15 mouse cellular contexts compared by ENCODE assay signal in the genomic region with DNA sequence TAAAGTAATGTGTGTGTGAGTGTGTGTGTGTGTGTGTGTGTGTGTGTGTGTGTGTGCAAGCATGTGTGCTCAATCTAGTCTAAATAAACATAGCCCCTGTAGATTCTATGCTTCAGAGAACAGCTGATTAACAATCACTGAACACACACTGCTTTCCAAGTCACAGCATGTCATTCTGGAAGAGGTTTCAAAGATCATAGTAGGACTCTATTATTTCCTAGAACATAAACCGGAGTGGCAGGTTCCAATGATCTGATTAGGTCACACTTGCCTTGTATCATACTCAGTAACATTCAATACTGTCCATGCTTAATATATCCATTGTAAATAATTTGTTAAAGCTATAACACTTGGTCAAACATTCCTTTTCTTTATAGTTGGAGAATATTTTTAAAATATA. TPM values are rescaled to one million over a fixed set of nuclear protein-coding genes. Genes with fewer than 3 reads are reported as not detected.
DNase-seq lines count a peak whose midpoint lies in the region; ATAC-seq and TF ChIP-seq lines count a peak whose summit lies in the region.
"Had no signal": no experiment of that assay in that cellular context is flagged by ENCODE, and none has a peak within 500 bp of the region (broad histone marks: within the 10 kb centered on the region; RNA-seq: fewer than 3 reads in every experiment).

No protein-coding gene starts in this region.

- 82% methylated on average over 1 of the region's 1 CpGs for WGBS in heart, embryonic 13.5 days
- 55% methylated on average over 1 of the region's 1 CpGs for WGBS in hindbrain, postnatal 0 days
- 61% methylated on average over 1 of the region's 1 CpGs for WGBS in hindbrain, embryonic 14.5 days
- WGBS in intestine, embryonic 16.5 days: 70% methylated on average over 1 of the region's 1 CpGs

- H3K27ac ChIP-seq in heart, embryonic 13.5 days (replicated peaks): peak overlapping the region; percentile 56; the same call in 1 of the 2 replicates
- no peak overlapping the region for H3K27ac ChIP-seq in hindbrain, postnatal 0 days
- H3K27ac ChIP-seq in hindbrain, embryonic 14.5 days: no peak overlapping the region
- H3K27ac ChIP-seq in intestine, embryonic 16.5 days (ENCODE audit: low read length): no peak overlapping the region
- H3K27ac ChIP-seq: embryonic facial prominence, embryonic 13.5 days; forebrain, embryonic 12.5 days had no signal

- H3K4me1 ChIP-seq in heart, embryonic 13.5 days: peaks cover 26% of the 10 kb centered on the region
- H3K4me1 ChIP-seq in hindbrain, postnatal 0 days (ENCODE audit: insufficient read depth, low read length): no peaks in the 10 kb centered on the region
- no peaks in the 10 kb centered on the region for H3K4me1 ChIP-seq in hindbrain, embryonic 14.5 days (replicated peaks; ENCODE audit: control insufficient read depth, insufficient read depth, low read length)
- no peaks in the 10 kb centered on the region for H3K4me1 ChIP-seq in intestine, embryonic 16.5 days (ENCODE audit: control insufficient read depth, insufficient read depth, low read length)
- H3K4me1 ChIP-seq: embryonic facial prominence, embryonic 13.5 days; forebrain, embryonic 12.5 days had no signal

- H3K27me3 ChIP-seq in heart, embryonic 13.5 days (replicated peaks): no peaks in the 10 kb centered on the region
- H3K27me3 ChIP-seq in hindbrain, postnatal 0 days (ENCODE audit: insufficient read depth, low read length): no peaks in the 10 kb centered on the region
- no peaks in the 10 kb centered on the region for H3K27me3 ChIP-seq in hindbrain, embryonic 14.5 days (ENCODE audit: control insufficient read depth, insufficient read depth, low read length)
- H3K27me3 ChIP-seq in intestine, embryonic 16.5 days (replicated peaks; ENCODE audit: control insufficient read depth, insufficient read depth, low read length): no peaks in the 10 kb centered on the region
- H3K27me3 ChIP-seq: embryonic facial prominence, embryonic 13.5 days; forebrain, embryonic 12.5 days had no signal

- ATAC-seq in heart, embryonic 13.5 days (ENCODE audit: extremely low read depth, insufficient number of reproducible peaks, low FRiP score, low TSS enrichment): no peak
- no peak for ATAC-seq in hindbrain, postnatal 0 days
- ATAC-seq in hindbrain, embryonic 14.5 days (ENCODE audit: low FRiP score): no peak
- ATAC-seq in intestine, embryonic 16.5 days: peak; percentile 74
- ATAC-seq: forebrain, embryonic 16.5 days; hindbrain, embryonic 16.5 days had no signal

- no peaks in the 10 kb centered on the region for H3K9me3 ChIP-seq in heart, embryonic 13.5 days
- H3K9me3 ChIP-seq in hindbrain, postnatal 0 days (ENCODE audit: low read length): no peaks in the 10 kb centered on the region
- H3K9me3 ChIP-seq in hindbrain, embryonic 14.5 days (ENCODE audit: control insufficient read depth, low read length): no peaks in the 10 kb centered on the region
- H3K9me3 ChIP-seq in intestine, embryonic 16.5 days (ENCODE audit: control insufficient read depth, low read length): no peaks in the 10 kb centered on the region
- H3K9me3 ChIP-seq: embryonic facial prominence, embryonic 13.5 days; forebrain, embryonic 12.5 days had no signal

- no peak for DNase-seq in heart, adult 8-10 months (ENCODE audit: low spot score)
- DNase-seq in hindbrain, postnatal 0 days (ENCODE audit: low spot score): peak; percentile 11
- DNase-seq in hindbrain, embryonic 14.5 days (ENCODE audit: low spot score): no peak
- peak; percentile 10 for DNase-seq in gonadal fat pad, adult 2 months (ENCODE audit: low read depth)
- DNase-seq: adrenal gland, postnatal 25 days; cerebellum, adult 2 months; cerebellum, postnatal 25 days; gastrocnemius, postnatal 10 days; kidney, adult 8-10 months had no signal

- H3K4me2 ChIP-seq in heart, embryonic 13.5 days: no peak overlapping the region
- H3K4me2 ChIP-seq in hindbrain, postnatal 0 days (ENCODE audit: low read depth, low read length): no peak overlapping the region
- no peak overlapping the region for H3K4me2 ChIP-seq in hindbrain, embryonic 14.5 days (replicated peaks)
- H3K4me2 ChIP-seq in intestine, embryonic 16.5 days (ENCODE audit: low read depth, low read length): no peak overlapping the region
- H3K4me2 ChIP-seq: embryonic facial prominence, embryonic 13.5 days; forebrain, embryonic 12.5 days had no signal

- no peak overlapping the region for H3K9ac ChIP-seq in heart, embryonic 13.5 days
- H3K9ac ChIP-seq in hindbrain, postnatal 0 days (replicated peaks; ENCODE audit: low read length): no peak overlapping the region
- no peak overlapping the region for H3K9ac ChIP-seq in hindbrain, embryonic 14.5 days
- H3K9ac ChIP-seq in intestine, embryonic 16.5 days (ENCODE audit: low read depth, low read length): no peak overlapping the region
- H3K9ac ChIP-seq: embryonic facial prominence, embryonic 13.5 days; forebrain, embryonic 12.5 days had no signal

- no peak overlapping the region for H3K4me3 ChIP-seq in heart, embryonic 13.5 days
- H3K4me3 ChIP-seq in hindbrain, postnatal 0 days (ENCODE audit: low read length): no peak overlapping the region
- no peak overlapping the region for H3K4me3 ChIP-seq in hindbrain, embryonic 14.5 days (replicated peaks; ENCODE audit: low read length)
- no peak overlapping the region for H3K4me3 ChIP-seq in intestine, embryonic 16.5 days (ENCODE audit: low read length)
- H3K4me3 ChIP-seq: embryonic facial prominence, embryonic 13.5 days; forebrain, embryonic 12.5 days had no signal

- peaks cover 12% of the 10 kb centered on the region for H3K36me3 ChIP-seq in heart, embryonic 13.5 days
- H3K36me3 ChIP-seq in hindbrain, postnatal 0 days (ENCODE audit: insufficient read depth, low read length): no peaks in the 10 kb centered on the region
- H3K36me3 ChIP-seq in hindbrain, embryonic 14.5 days (replicated peaks; ENCODE audit: control insufficient read depth, insufficient read depth): no peaks in the 10 kb centered on the region
- H3K36me3 ChIP-seq in intestine, embryonic 16.5 days (ENCODE audit: control insufficient read depth, insufficient read depth, low read length): no peaks in the 10 kb centered on the region
- H3K36me3 ChIP-seq: forebrain, embryonic 12.5 days had no signal

- no peak for TF ChIP-seq CTCF in hindbrain, postnatal 0 days (IDR thresholded peaks at IDR 0.05; ENCODE audit: low read depth)

RNA-seq across cellular contexts. Expression of a gene that starts 47.5 kb away (rescaled TPM):
- polyA plus RNA-seq in heart, embryonic 13.5 days (2015; fragmentation: Nextera tagmentation; extraction: Ambion mirVana): 1.6 and 2.0 TPM in 2 replicates
- total RNA-seq in heart, adult 8-10 months (2022): under 1 TPM; 0.34 to 0.87 (median 0.65) TPM
- 1.9 and 3.3 TPM in 2 replicates for total RNA-seq in hindbrain, postnatal 0 days (2014; rRNA removed)
- 0.69 and 0.79 TPM in 2 replicates for polyA plus RNA-seq in hindbrain, postnatal 0 days (2015; fragmentation: Nextera tagmentation; extraction: Ambion mirVana)
- 0.69 and 0.95 TPM in 2 replicates for polyA plus RNA-seq in hindbrain, embryonic 14.5 days (2014; fragmentation: Nextera tagmentation; extraction: Ambion mirVana)
- 0.35 and 0.56 TPM in 2 replicates for polyA plus RNA-seq in gonadal fat pad, adult 2 months (2012; rRNA removed)
- 1.1 and 1.5 TPM in 2 replicates for polyA plus RNA-seq in intestine, embryonic 16.5 days (2015; fragmentation: Nextera tagmentation; extraction: Ambion mirVana)

Comparison
In these comparisons a context has a peak if more than half of its experiments do, and no peak if none do; other contexts are left out.
1. DNase-seq: peak in hindbrain, postnatal 0 days (single experiment) and gonadal fat pad, adult 2 months (single experiment); none in heart, adult 8-10 months (single experiment) and hindbrain, embryonic 14.5 days (single experiment).